Mouse (Mus musculus): Measurements from ENCODE around the gene Nisch.

Gene Nisch

GRCm38 (mm10) chr14:31215157-31216002, 1.4 kb downstream of the Nisch start:
- peak; percentile 76 for DNase-seq (ENCODE audit: low read depth, low spot score)

GRCm38 (mm10) chr14:31214684-31215083, 2.1 kb downstream of the Nisch start:
- DNase-seq (ENCODE audit: low read depth, low spot score) = no peak

- DNase-seq (ENCODE audit: low read depth, low spot score) = no peak
Observed at GRCm38 (mm10) chr14:31213868-31214267, 2.9 kb downstream of the Nisch start.

GRCm38 (mm10) chr14:31212499-31212898, 4.2 kb downstream of the Nisch start:
- no peak for DNase-seq (ENCODE audit: low read depth, low spot score)

- no peak for DNase-seq (ENCODE audit: low read depth, low spot score)
Observed at GRCm38 (mm10) chr14:31211854-31212253, 4.9 kb downstream of the Nisch start.

GRCm38 (mm10) chr14:31209133-31209557, 7.6 kb downstream of the Nisch start:
- no peak for DNase-seq (ENCODE audit: low read depth, low spot score)

- no peak for DNase-seq (ENCODE audit: low read depth, low spot score)
Observed at GRCm38 (mm10) chr14:31208084-31208483, 8.7 kb downstream of the Nisch start, which contains the start of gene Tnnc1. Gene Tnnc1 (plus strand): TSS chr14:31208312.

- no peak for DNase-seq (ENCODE audit: low read depth, low spot score)
Observed at GRCm38 (mm10) chr14:31207070-31207830, 9.5 kb downstream of the Nisch start.

- DNase-seq (ENCODE audit: low read depth, low spot score) = peak; percentile 97
Observed at GRCm38 (mm10) chr14:31206472-31206981, 10.2 kb downstream of the Nisch start.

GRCm38 (mm10) chr14:31205562-31206467, 10.9 kb downstream of the Nisch start:
- peak; percentile 58 for DNase-seq (ENCODE audit: low read depth, low spot score)

GRCm38 (mm10) chr14:31205244-31205561, 11.5 kb downstream of the Nisch start:
- DNase-seq (ENCODE audit: low read depth, low spot score) = peak; percentile 31

GRCm38 (mm10) chr14:31204844-31205243, 11.9 kb downstream of the Nisch start:
- DNase-seq (ENCODE audit: low read depth, low spot score) = peak; percentile 13

GRCm38 (mm10) chr14:31200038-31200437, 16.7 kb downstream of the Nisch start:
- no peak for DNase-seq (ENCODE audit: low read depth, low spot score)

- no peak for DNase-seq (ENCODE audit: low read depth, low spot score)
Observed at GRCm38 (mm10) chr14:31199599-31199998, 17.1 kb downstream of the Nisch start.

- peak; percentile 21 for DNase-seq (ENCODE audit: low read depth, low spot score)
Observed at GRCm38 (mm10) chr14:31197547-31198516, 18.9 kb downstream of the Nisch start.

- DNase-seq (ENCODE audit: low read depth, low spot score) = peak; percentile 60
Observed at GRCm38 (mm10) chr14:31195968-31196367, 20.8 kb downstream of the Nisch start.

GRCm38 (mm10) chr14:31195521-31195920, 21.2 kb downstream of the Nisch start:
- DNase-seq (ENCODE audit: low read depth, low spot score) = no peak

GRCm38 (mm10) chr14:31194891-31195513, 21.7 kb downstream of the Nisch start:
- no peak for DNase-seq (ENCODE audit: low read depth, low spot score)

GRCm38 (mm10) chr14:31194441-31194840, 22.3 kb downstream of the Nisch start:
- DNase-seq (ENCODE audit: low read depth, low spot score) = no peak

GRCm38 (mm10) chr14:31193791-31194190, 23.0 kb downstream of the Nisch start:
- no peak for DNase-seq (ENCODE audit: low read depth, low spot score)
